Mouse (Mus musculus) bone marrow macrophage, adult 2 months (primary cell): ENCODE measurements around the gene Tes3-ps. TPM values are rescaled to one million over a fixed set of nuclear protein-coding genes. Genes with fewer than 3 reads are reported as not detected.

Source experiments
- H3K27ac ChIP-seq: 2 replicates; pipeline ENCODE4 v1.5.1; 2012; ENCODE audit warnings: low read depth, low read length; ENCODE audit not compliant: insufficient read depth
- H3K4me1 ChIP-seq: 2 replicates; pipeline ENCODE4 v1.6.1; 2012; ENCODE audit warnings: low read length; ENCODE audit not compliant: control insufficient read depth, insufficient read depth
- H3K4me3 ChIP-seq: 2 replicates; pipeline ENCODE4 v1.5.1; 2012; ENCODE audit warnings: mild to moderate bottlenecking, low read length, moderate library complexity; ENCODE audit not compliant: insufficient read depth
- CTCF ChIP-seq: IDR thresholded peaks from 2 replicates; pipeline ENCODE4 v1.5.1; 2012; ENCODE audit warnings: low read depth, mild to moderate bottlenecking, low read length, moderate library complexity
- POLR2A ChIP-seq: IDR thresholded peaks from 2 replicates; pipeline ENCODE4 v1.6.1; 2012; ENCODE audit warnings: mild to moderate bottlenecking, low read depth, low read length, borderline replicate concordance
- polyA plus RNA-seq: library from polyadenylated mRNA; stranded (reverse); fragments of >200 nt; gene quantifications from 2 replicates; pipeline ENCODE4 v1.2.4, GENCODE M21; 2012; ENCODE audit not compliant: missing spikeins, insufficient read depth, insufficient read length

The Tes3-ps gene
- polyA plus RNA-seq, result 1.2 and 1.8 TPM in 2 replicates

DNA sequence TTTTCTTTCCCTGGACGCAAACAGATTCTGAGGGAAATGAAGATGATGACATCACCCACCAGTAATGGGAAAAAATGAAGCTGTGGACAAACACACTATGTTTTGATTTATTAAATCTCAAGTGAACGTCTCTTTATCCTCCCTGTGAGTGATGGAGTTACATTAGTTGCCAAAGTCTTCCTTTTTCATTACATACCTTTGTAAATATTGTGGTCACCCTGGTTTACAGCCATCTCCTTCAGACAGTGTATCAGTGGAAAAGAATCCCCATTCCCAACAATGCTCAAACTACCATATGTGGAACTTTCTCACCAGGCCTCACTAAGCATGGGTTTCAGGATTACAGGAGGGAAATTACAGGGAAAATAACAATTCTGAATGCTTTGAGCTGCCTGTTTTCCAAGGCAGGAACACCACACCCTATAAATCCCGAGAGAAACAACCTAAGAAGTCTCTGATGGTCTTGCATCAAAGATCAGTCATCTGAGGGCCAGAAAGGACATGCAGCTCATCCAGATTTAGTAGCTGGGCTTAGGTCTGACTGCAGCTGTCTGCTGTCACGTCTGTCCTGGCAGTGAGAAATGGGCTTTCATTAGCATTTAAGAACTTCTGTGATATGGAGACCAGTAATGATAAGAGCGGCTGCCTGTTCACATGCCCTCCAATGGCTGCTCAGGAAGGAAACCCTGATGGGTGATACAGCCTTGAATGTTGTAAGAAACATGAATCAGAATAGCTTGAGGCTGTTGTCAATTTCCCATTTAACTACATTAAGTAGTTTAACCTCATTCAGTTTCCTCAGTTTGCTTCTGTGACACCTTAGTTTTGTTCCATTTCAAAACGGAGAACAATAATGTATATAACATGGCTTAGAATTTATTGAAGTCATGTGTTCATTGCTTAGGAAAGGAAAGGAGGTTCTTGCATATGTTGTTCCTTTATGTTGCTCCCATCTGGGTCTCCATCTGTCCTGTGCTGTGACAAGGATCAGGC is at the start of gene Tes3-ps:
Gene Tes3-ps, plus strand, starts transcription at position 943 of the 993 bp plus-strand sequence.
- H3K4me3 ChIP-seq, result no peak within 1 kb of the TSS
- no peak within 1 kb of the TSS for H3K27ac ChIP-seq
- H3K4me1 ChIP-seq, result no peaks in the 10 kb centered on the region
- no peak for TF ChIP-seq POLR2A
- no peak for TF ChIP-seq CTCF

DNA sequence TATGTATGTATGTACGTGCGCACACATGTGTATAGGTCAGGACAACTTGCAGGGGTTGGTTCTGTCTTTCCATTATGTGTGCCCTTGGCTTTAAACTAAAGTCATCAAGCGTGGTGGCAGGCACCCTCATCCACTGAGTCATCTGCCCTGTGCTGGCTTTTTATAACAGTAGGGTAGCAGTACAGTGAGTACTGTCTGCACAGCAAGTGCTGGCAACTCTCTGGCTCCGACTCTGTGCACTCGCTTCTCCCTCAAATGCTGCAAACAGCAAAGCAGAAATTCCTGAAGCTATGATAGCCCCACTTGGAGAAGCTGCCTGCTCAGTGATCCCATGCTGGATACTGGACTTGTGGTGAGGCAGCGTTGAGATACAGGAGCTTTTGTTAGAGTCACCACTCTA is 48.7 kb upstream of the Tes3-ps start:
- TF ChIP-seq POLR2A, result no peak
- TF ChIP-seq CTCF, result no peak
- Histone ChIP-seq H3K27ac (no peak overlapping the region), H3K4me3 (no peak overlapping the region), H3K4me1 (no peaks in the 10 kb centered on the region)

DNA sequence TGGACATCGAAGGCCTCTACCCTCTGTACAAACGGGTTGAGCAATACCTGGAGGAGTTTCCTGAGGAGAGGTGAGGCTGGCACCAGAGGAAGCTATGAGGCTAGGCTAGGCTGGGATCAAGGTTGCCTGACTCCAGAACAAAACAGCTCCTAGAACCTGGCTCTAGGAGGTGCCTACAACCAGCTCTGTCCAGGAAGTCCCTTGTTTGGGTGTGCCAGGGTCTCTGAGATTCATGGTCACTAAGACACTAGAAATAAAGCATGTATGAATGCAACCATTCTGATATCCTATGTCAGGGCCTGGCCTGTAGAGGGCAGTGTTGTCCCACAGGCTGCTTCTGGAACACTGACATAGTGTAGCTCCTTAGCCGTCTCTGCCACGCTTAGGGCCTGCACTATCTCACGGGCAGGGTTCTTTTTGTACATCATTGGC is 43.8 kb upstream of the Tes3-ps start:
- Histone ChIP-seq H3K4me1 (no peaks in the 10 kb centered on the region), H3K27ac (no peak overlapping the region), H3K4me3 (no peak overlapping the region)
- TF ChIP-seq POLR2A (no peak), CTCF (peak; percentile 86)

GRCm38 (mm10) chr13:49460276-49460675 is 32.8 kb upstream of the Tes3-ps start:
- TF ChIP-seq CTCF (no peak), POLR2A (no peak)
- Histone ChIP-seq H3K4me1 (peaks cover 13% of the 10 kb centered on the region), H3K4me3 (no peak overlapping the region), H3K27ac (no peak overlapping the region)

- H3K27ac ChIP-seq, result no peak overlapping the region
- peaks cover 13% of the 10 kb centered on the region for H3K4me1 ChIP-seq
- H3K4me3 ChIP-seq, result no peak overlapping the region
- no peak for TF ChIP-seq POLR2A
- no peak for TF ChIP-seq CTCF
Measured at GRCm38 (mm10) chr13:49460692-49461414, 32.3 kb upstream of the Tes3-ps start.

GRCm38 (mm10) chr13:49461458-49462132 is 31.5 kb upstream of the Tes3-ps start:
- H3K4me1 ChIP-seq, result peaks cover 13% of the 10 kb centered on the region
- no peak overlapping the region for H3K27ac ChIP-seq
- no peak for TF ChIP-seq POLR2A
- no peak for TF ChIP-seq CTCF
- H3K4me3 ChIP-seq, result no peak overlapping the region

DNA sequence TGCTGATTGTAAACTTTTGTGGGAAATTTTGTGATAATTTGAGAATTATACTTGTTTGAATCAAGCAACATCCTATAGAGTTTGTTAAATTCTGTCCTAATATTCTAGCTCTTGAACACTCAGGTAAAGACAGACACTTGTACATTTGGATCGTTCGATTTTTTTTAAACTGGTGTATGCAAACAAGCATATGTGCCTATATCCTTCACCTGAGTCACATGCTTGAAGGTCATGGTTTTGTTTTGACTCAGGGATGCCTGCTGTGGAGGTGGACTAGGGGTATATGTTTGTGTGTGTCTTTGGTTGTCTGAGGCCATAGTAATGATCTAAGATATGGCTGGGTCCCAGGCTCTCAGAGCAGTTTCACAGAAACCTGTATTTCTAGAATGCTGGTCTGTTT is 30.2 kb upstream of the Tes3-ps start:
- Histone ChIP-seq H3K4me1 (peaks cover 13% of the 10 kb centered on the region), H3K4me3 (no peak overlapping the region), H3K27ac (no peak overlapping the region)
- no peak for TF ChIP-seq POLR2A
- TF ChIP-seq CTCF, result no peak

- no peak overlapping the region for H3K4me3 ChIP-seq
- no peak overlapping the region for H3K27ac ChIP-seq
- peaks cover 8% of the 10 kb centered on the region for H3K4me1 ChIP-seq
- TF ChIP-seq CTCF (no peak), POLR2A (no peak)
Measured at GRCm38 (mm10) chr13:49465875-49466274, 27.2 kb upstream of the Tes3-ps start.

DNA sequence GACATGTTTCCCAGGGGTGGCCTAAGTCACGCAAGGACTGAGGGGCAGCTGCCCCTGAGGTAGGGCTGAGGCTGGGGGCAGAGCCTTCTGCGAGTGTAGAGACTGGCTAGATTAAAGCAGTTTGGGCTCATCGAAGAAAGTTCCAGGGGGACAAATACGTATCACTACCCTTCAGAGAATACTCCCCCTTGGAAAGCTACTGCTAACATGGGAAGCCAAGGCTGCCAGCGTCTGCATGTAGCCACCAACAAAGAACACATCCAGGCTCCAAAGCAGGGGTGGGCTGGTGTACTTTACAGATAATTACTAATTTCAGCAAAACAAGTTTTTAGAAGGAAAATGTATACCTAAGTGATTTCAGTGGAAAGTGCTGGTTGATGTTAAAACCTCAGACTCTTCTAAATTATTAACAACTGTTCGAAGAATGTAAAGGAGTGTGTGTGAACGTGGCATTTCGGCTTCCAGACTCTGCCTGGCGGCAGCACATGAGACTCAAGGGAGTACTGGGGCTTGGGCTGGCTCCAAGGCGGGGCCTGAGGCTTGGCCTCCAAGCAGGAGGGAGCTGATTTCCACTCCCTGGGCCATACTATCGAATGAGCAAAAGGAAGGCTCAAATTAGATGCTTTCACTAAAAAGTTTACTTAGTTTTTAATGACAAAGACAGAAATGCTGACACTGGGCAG is 26.6 kb upstream of the Tes3-ps start:
- no peak overlapping the region for H3K4me3 ChIP-seq
- H3K27ac ChIP-seq, result no peak overlapping the region
- TF ChIP-seq POLR2A (no peak), CTCF (no peak)
- H3K4me1 ChIP-seq, result peaks cover 8% of the 10 kb centered on the region
